Mouse (Mus musculus) monocyte, adult 5-6 weeks (primary cell): ENCODE data around the gene Acot12. TPM values are rescaled to one million over a fixed set of nuclear protein-coding genes. Genes with fewer than 3 reads are reported as not detected.
"Not testable (repeated sequence)": the region's sequence is repeated elsewhere in the genome, so short reads cannot be mapped to it uniquely, and the experiment has no call there.

Source experiments
- ATAC-seq: fragments of 153-309, 156-312 bp; replicated peaks from 2 replicates; pipeline ENCODE4 v1.8.0; 2017; ENCODE audit warnings: mild to moderate bottlenecking; ENCODE audit not compliant: low TSS enrichment, insufficient number of reproducible peaks, severe bottlenecking, poor library complexity, low FRiP score
- total RNA-seq: library from RNA; stranded (forward); fragments of 200-1000, 200-491, 200-594 nt; gene quantifications from 3 replicates; pipeline ENCODE4 v1.2.3, GENCODE M21; 2017

The Acot12 gene
- total RNA-seq, 1 experiment from 2014 or later, result not detected

DNA sequence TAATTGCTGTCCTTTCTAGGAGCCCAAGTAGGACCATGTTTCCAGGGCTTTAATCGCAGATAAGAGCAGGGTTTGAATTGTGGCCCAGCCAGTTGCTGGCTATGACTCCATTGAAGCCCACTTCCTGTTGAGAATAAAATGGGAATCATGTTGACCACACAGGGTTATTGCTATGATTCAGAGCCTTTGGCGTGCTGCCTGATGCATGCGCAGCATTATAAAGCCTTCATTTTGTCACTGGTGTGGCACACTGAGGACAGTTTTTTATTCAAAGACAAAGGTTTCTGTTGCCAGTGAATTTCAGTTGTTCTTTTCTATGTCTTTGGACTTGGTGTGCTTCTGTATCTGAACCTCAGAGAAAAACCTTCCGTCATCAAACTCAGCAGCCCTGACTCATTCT lies 14.9 kb downstream of the Acot12 start:
- ATAC-seq, result no peak

DNA sequence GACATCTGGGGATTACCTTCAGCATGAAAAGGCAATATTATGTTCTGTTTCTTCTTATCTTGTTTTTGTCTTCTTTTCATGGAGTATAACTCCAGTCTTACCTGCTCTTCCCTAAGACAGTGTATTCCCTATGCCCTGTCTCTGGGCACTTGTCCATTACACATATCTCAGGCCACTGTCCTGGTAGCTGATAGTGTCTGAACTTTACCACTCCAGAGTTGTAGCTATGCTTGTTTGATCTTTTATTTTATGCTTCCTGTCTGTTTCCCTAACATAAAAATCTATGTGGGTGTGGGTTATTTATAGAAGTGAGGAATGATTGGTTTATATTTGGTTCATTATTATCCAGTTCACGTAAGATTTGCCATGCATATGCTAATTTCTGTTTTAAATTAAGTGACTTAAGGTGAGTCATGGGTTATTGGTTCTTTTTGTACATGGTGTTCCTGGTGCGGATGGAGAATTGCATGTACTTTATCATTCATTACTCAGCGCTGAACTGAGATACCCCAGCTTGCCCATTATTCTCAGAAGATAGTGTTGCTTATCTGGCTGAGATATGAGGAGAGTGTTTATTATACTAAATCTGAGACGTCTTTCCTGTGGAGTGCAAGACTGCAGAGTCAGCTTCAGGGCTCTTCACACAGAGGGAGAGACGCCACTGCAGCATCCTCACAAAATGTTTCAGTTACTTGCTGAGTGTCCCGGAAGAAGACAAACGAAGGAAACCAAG lies 17.2 kb downstream of the Acot12 start:
- ATAC-seq, result no peak

DNA sequence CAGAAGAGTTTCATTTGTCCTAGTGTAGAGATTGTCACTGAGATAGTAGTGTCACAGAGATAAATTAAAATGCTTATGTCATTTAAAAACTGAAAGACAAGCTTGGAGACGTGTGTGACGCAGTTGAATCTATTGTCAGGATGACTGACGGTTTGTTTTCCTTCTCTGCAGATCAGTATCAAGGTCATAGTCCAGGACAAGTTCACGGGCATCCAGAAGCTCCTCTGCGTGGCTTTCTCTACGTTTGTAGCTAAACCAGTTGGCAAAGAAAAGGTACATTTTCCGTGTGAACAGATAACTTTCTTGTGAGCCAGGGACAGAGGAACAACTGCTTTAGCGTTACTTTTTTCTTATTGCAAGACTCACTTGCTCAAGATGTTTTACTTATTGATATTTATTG lies 18.5 kb downstream of the Acot12 start:
- ATAC-seq, result no peak

DNA sequence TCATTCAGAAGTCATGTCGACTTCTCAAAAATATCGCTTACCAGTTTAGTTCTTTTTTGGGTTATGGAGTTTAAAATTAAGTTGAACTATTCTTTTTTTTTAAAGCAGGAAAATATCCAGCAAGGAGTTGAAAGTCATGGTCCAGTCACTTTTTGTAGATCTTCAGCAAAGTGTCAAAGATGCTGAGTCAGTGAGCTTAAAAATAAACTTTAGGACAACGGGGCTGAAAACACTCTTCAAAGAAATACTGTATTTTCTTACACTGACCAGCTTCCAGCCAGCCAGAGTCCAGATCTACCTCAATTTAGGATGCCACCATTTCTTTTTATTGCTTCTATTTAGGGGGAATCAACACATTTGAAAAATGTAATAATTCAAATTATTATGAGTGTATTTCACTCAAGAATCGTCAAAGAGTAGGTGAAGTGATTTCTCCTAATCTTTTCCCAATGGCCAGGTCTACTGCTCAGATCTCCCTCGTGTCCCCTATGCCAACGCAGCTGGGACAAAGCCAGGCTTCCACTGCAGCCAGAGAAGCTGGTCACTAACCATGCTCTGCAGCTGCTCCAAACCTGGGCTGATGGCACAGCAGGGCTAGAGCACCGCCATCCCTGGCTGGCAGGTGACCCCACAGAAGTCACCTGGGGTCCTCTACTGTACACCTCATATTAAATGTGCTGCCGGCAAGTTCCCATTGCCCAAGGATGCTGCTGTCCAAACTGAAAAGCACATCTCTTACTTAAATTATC lies 19.2 kb downstream of the Acot12 start:
- no peak for ATAC-seq

DNA sequence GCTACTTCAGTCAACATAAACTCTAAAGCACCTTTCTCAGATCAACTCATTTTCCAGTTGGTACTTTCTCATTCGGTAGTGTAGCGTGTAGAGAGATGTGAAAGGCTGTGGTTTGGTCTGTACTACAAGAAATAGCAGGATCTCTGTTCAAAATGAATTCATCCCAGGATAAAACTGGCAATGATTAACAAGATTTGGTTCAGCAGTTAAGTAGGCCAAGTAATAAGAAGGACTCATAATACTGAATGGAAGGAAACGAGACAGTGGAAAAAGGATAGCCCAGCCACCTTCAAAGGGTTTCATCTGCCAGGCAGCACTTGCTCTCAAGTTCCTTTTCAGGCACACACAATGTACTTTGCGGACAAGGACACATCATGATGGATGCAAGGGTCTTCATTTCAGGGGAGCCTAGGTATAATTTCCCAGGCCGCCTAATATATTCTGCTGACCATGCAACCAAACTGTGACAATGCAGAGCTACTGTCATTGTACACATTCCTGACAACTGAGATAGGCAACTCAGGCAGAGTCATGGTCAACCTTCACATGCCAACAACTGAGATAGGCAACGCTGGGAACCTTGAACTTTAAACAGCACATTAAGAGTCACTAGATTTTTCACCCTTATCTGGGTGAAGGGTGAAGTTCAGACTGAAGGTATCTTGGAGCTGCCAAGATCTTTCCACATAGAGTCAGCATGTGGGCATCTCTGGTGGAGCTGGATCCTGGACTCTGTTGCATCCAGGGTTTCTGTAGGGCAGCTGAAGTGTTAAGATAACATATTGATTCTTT lies 20.5 kb downstream of the Acot12 start:
- ATAC-seq, result no peak

DNA sequence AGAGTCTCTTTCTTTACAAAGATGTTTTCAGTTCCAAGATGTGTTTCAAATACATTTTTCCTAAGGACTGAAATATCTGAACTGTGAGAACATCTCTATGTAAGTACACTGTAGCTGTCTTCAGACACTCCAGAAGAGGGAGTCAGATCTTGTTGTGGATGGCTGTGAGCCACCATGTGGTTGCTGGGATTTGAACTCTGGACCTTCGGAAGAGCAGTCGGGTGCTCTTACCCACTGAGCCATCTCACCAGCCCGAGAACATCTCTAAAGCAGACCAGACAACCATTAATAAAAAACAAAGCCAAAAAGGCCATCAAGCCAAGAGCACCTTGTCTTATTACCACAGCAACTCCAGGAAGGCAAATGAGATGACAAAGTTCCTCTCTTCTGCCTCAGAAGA lies 22.3 kb downstream of the Acot12 start:
- not testable (repeated sequence) for ATAC-seq

DNA sequence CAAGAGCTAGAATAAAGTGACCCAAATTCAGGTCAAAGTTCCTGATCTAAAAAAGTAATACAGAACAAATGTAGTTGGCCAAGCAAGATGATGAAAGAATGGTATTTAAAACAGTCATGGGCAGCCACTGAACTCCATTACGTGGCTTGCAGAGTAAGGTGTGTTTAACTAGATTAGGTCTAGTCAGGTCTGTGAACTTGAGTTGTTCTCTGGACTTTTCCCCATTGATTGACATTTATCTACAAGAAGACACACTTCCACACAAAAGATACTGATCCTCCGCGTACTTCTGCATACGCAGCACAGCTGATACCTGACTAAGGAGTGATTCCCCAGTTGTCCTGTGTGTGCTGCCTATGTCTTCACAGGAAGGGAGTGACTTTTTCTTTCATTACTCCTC lies 24.3 kb downstream of the Acot12 start:
- no peak for ATAC-seq

DNA sequence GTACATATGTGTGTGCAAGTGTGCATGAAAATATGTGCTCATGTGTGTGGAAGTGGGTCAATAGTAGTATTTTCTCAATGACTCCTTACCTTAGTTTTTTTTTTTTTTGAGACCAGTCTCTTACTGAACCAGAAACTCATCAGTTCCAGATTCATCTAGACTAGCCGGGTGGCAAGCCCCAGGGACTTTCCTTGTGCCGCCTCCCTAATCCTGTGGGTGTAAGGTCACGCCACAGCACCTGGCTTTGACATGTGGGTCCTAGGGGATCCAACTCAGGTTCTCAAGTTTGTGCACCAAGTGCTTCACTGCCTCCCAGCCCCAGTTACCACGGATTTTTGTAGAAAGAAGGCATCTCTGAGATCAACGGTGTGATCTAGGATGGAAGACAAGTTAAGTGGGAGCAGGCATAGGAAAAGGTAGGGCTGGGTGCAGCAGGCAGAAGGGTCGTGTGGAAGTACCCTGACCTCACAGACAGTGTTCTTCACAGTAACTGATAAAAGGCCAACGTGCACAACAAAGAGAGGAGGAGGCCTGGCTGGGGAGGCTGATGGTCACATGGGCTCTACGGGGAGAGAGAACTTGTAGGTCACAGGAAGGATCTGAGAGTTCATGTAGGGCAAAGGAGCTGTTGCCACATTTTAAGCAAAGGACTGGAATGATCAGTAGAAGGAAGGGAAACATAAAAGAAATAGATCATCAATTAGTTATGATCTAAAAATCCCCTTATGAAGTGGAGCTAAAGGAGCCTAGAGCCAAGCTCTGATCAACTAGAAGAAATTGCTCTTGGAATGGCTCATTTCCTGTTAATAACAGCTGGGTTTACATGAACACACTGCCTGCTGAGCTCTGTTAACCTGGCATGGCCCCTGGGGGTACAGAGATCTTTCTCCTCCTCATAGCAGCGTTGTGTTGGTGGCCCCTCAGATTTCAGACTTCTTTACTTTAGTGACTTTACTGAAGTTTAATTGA lies 27.7 kb downstream of the Acot12 start:
- no peak for ATAC-seq

DNA sequence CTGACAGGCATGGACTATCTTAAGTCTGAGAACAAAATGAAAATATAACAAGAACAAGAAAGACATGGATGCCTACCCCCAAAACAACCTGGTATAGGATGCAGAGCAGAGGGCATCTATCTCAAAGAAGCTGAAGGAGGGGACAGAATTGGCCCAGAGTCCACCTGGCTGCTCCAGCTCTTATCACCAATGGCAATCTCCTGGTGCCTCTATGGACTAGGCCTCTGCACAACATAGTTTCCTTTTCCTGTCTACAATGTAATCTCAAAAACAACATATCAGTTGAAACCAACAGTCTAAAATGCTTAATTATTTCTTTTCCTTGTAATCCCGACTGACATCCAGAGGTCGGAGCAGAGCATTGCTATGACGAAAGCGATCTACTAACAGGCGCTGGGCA lies 36.8 kb downstream of the Acot12 start:
- ATAC-seq, result no peak

DNA sequence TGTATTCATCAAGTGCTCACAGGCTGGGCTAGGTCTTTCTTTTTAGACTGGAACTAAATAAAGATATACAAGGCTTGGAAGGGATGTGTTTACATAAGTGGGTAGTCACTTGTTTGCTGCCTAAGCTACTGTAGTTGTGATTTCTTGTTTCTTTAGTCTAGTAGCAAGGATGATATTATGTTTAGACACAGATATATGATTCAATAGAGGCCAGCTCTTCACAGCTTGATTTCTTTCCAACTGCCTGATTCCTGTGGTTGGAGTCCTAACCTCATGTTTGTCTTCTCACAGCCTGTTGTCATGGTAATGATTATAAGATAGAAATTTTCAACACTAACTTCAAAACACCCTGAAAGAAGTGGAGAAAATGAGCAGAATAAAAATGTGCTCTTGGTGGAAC lies 38.6 kb downstream of the Acot12 start:
- no peak for ATAC-seq

DNA sequence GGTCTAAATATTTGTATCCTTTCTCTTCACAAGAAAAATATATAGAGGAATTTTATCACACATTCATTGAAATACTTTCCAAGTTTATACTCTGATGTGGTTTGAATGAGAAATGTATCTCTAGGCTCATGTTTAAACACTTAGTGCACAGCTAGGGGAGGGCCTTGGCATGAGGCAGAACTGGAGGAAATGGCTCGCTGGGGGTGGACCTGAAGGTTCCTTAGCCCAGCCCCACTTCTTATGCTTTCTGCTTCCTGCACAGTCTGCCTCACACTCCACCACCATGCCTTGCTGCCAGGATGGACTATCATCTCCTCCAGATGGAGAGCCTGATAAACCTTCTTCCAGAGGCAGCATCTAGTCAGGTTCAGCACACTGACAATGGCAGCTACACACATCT lies 50.7 kb downstream of the Acot12 start:
- no peak for ATAC-seq

DNA sequence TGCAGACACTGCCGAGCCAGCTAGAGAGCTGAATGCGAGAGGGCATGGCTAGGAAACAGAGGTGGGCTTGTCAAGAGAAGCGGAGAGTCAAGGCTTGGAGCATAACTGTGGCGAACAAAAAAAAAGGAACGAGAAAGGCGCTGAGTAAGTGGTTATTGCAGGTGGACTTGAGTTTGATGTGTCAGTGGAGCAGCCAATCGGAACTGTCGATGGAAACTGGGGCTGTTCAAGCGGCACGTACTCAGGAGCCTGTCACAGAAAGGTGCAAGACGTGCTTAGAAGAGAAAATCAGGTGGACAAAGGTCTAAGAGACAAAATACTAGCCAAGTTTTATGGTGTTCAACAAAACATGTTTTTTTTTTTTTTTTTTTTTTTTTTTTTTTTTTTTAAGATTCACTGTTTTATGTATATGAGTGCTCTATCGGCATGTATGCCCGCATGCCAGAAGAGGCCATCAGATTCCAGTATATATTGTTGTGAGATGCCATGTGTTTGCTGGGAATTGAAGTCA lies 53.7 kb downstream of the Acot12 start:
- no peak for ATAC-seq

DNA sequence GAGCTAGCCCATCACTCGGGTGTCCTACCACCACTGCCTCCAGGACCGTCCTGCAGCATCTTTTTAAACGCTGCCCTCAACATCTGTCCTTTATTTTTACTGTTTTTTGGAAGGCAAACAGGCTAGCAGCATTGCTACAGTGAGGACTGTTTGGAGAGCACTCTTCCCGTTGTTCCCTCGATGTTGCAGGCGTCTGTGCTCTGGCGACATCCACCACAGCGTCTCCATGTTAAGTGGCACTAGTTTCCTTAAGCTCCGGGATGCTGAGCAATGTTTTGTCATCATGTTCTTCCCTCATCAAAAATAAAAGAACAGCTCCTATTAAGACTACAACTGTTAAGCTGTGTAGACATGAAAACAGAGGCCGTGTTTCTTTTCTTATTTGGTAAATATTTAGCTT lies 54.3 kb downstream of the Acot12 start:
- ATAC-seq, result no peak

DNA sequence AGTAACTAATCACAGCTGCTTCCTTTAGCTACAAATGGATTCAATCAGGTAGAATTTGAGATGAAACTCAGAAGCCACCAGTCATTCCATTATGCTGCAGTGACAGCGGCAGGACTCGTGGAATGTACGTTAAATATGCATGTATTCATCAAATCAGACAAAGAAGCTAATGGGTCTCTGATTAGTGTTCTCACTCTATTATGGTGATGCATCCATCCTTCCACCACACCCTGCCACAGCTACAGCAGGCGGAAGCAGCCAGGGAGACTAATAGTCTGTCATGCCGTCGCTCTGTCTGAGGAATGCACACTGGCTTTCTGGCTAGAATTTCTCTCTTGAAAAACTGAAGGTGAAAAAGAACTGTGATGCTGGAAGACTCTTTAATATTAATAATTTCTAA lies 54.7 kb downstream of the Acot12 start:
- no peak for ATAC-seq

DNA sequence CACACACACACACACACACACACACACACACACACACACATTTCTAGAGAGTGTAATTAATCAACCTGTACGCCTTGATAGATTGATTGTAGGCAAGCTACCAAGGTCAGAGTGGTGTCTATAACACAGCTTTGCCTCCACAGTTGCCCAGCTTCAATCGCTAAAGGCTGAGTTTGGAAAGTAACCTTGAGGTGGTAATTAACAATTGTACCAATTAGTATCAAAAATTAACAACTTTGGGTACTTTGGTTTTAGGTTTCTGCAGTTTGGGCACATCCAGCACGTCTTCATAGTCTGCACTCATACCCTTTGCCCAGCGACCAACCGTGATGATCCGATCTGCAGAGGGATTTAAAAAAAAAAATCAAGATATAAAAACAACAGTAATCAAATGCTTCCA lies 55.6 kb downstream of the Acot12 start:
- ATAC-seq, result no peak

DNA sequence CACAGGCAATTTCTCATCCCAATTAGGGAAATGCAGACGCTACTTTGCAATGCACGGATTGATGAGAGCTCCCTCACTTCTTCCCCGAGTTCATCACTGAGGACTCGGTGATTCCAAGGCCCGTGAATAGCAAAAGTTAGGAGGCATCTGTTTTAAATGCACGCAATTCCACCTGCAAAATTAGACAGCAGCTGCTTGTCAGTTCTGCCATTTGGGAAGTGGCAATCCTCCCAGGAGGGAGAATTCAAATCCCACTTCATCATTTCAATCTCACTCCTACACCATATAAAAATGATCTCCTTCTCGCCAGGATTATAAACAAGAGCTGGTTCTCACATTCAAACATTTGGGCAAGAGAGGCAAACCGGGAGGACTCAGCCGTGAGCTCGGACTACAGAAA lies 56.1 kb downstream of the Acot12 start:
- ATAC-seq, result no peak

DNA sequence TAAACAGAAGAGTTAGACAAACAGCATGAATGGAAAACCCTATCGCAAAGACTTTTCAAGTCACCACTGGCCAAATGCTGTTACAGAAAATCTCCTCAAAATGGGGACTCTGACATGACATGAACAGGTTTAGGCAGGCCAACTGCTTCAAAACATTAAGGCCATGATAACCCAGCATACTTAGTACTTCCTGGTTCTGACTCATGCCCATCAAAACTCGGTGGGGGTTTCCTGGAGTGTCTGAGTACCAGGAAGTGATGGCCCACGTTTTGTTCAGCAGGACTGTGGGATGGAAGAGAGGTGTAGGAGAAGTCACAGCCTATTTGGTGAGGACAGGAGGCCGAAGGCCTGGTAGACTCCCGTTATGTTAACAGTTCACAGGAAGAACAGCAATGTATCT lies 60.4 kb downstream of the Acot12 start:
- ATAC-seq, result no peak

DNA sequence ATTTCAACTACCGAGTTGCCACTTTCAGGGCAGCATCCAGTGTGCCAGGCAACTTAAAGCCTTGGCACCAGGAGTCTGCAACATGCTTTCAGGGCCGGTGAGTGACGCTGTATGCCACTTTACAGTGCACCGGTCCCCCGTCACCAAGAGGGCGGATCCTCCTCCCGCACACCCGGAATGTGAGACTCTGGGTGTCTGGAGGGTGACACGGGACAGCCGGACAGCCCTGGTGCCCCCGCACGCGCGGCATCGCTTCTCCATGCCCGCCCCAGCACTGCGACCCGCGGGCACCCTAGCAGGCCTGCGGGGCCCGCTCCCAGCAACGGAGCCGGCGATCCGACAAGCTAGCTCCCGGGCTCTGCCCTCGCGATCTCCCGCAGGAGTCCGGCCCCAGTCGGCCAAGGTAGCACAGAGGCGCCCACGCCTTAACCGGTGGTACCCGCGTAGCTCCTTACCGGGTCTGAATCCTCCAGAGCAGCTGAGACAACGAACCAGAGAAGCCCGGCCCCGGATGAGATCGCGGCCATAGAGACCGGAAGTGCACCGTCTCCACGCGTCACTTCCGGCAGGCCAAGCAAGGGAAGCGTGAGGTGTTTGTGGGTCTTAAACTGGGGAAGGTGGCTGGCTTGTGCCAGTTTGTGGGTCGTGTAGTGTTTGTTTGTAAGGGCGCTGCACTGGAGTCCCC lies 66.0 kb downstream of the Acot12 start, which contains the start of gene Zcchc9:
Gene Zcchc9, minus strand, starts transcription at position 551 of the 685 bp plus-strand sequence.
- peak; percentile 98 for ATAC-seq
